Mouse (Mus musculus) liver, embryonic 11.5 days (tissue): ENCODE results near the gene Fxr1. TPM values are rescaled to one million over a fixed set of nuclear protein-coding genes. Genes with fewer than 3 reads are reported as not detected.
"Not testable (repeated sequence)": the region's sequence is repeated elsewhere in the genome, so short reads cannot be mapped to it uniquely, and the experiment has no call there.

Experiments
- ATAC-seq: fragments of 200-750 bp; cut with Nextera tagmentation; replicated peaks from 2 replicates; pipeline ENCODE4 v1.8.0; 2017; ENCODE audit warnings: moderate number of reproducible peaks, mild to moderate bottlenecking, moderate TSS enrichment, moderate library complexity; ENCODE audit not compliant: low FRiP score
- DNase-seq: peaks from one replicate; pipeline ENCODE4 v3.0.0-alpha.2; 2017; ENCODE audit warnings: low spot score
- H3K27ac ChIP-seq: fragments of 300-500 bp; sonication (generic); 2 replicates; pipeline ENCODE4 v1.5.1; 2014; ENCODE audit warnings: mild to moderate bottlenecking, low read depth, low read length, control low read depth
- H3K27me3 ChIP-seq: fragments of 300-500 bp; sonication (generic); replicated peaks from 2 replicates; pipeline ENCODE4 v1.6.1; 2014; ENCODE audit warnings: low read length, mixed read lengths; ENCODE audit not compliant: control insufficient read depth, insufficient read depth
- H3K36me3 ChIP-seq: fragments of 300-500 bp; sonication (generic); 2 replicates; pipeline ENCODE4 v1.6.1; 2014; ENCODE audit warnings: mild to moderate bottlenecking, low read length, moderate library complexity, mixed read lengths; ENCODE audit not compliant: control insufficient read depth, insufficient read depth
- H3K4me1 ChIP-seq: fragments of 300-500 bp; sonication (generic); replicated peaks from 2 replicates; pipeline ENCODE4 v1.6.1; 2014; ENCODE audit warnings: low read length, mixed read lengths; ENCODE audit not compliant: control insufficient read depth, insufficient read depth
- H3K4me2 ChIP-seq: fragments of 300-500 bp; sonication (generic); 2 replicates; pipeline ENCODE4 v1.6.1; 2014; ENCODE audit warnings: mild to moderate bottlenecking, control low read depth, moderate library complexity
- H3K4me3 ChIP-seq: fragments of 300-500 bp; sonication (generic); 2 replicates; pipeline ENCODE4 v1.5.1; 2014; ENCODE audit warnings: low read depth, low read length, control low read depth
- H3K9ac ChIP-seq: fragments of 300-500 bp; sonication (generic); 2 replicates; pipeline ENCODE4 v1.6.1; 2014; ENCODE audit warnings: low read depth, low read length, control low read depth
- H3K9me3 ChIP-seq: fragments of 300-500 bp; sonication (generic); 2 replicates; pipeline ENCODE4 v1.6.1; 2016; ENCODE audit warnings: low read length, inconsistent platforms, mixed read lengths; ENCODE audit not compliant: control insufficient read depth
- WGBS: fragments of 180-500 bp; shearing (Covaris S2); extraction: QIAGEN DNeasy Blood & Tissue Kit; methylation state at CpG from one replicate; pipeline ENCODE4 v1.1.7; 2014; 5-methylcytosine and 5-hydroxymethylcytosine counted together
- polyA plus RNA-seq: library from polyadenylated mRNA; unstranded; fragments of >200 nt; fragmentation: Nextera tagmentation; extraction: Ambion mirVana; gene quantifications from 2 replicates; pipeline ENCODE4 v1.2.1, GENCODE M21; 2014

Fxr1 gene
- polyA plus RNA-seq, 1 experiment from 2014 or later: 67.9 TPM

- no peaks in the 10 kb centered on the region for H3K27me3 ChIP-seq
- H3K4me2 ChIP-seq: no peak overlapping the region
- no peak overlapping the region for H3K9ac ChIP-seq
- ATAC-seq (no peak), DNase-seq (no peak)
- H3K27ac ChIP-seq: no peak overlapping the region
- WGBS: 75% methylated on average over 3 of the region's 3 CpGs
- peaks cover 7% of the 10 kb centered on the region for H3K4me1 ChIP-seq
- no peak overlapping the region for H3K4me3 ChIP-seq
- H3K9me3 ChIP-seq: no peaks in the 10 kb centered on the region
- H3K36me3 ChIP-seq: no peaks in the 10 kb centered on the region
Observed at GRCm38 (mm10) chr3:34033720-34034364, 14.1 kb downstream of the Fxr1 start.

GRCm38 (mm10) chr3:34034803-34035202 lies 15.1 kb downstream of the Fxr1 start:
- H3K4me3 ChIP-seq: no peak overlapping the region
- WGBS: 70% methylated on average over 1 of the region's 1 CpGs
- H3K4me1 ChIP-seq: peaks cover 7% of the 10 kb centered on the region
- no peaks in the 10 kb centered on the region for H3K27me3 ChIP-seq
- no peak for ATAC-seq
- H3K27ac ChIP-seq: no peak overlapping the region
- H3K9me3 ChIP-seq: no peaks in the 10 kb centered on the region
- no peak overlapping the region for H3K9ac ChIP-seq
- DNase-seq: no peak
- no peak overlapping the region for H3K4me2 ChIP-seq
- no peaks in the 10 kb centered on the region for H3K36me3 ChIP-seq

DNA sequence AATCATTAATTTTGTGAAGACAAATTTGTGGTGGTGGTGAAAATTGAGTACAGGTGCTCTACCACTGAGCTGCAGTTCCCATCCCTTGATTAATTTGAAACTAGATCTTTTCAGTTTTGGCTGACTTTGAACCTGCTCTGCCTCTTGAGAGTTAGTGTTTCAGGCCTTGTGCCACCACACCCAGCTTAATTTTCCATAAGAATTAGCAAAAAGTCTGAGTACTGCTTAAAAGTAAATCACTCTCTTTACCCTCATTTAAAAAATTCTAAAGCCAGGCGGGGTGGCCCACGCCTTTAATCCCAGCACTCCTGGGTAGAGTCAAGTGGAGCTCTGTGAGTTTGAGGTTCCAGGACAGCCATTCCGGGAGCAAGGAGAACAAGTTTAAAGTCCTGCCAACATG lies 16.0 kb downstream of the Fxr1 start:
- no peak overlapping the region for H3K9ac ChIP-seq

GRCm38 (mm10) chr3:34041990-34042389 lies 22.2 kb downstream of the Fxr1 start:
- Histone ChIP-seq H3K27ac (no peak overlapping the region), H3K4me1 (no peaks in the 10 kb centered on the region), H3K4me2 (no peak overlapping the region), H3K9ac (no peak overlapping the region), H3K36me3 (peaks cover 10% of the 10 kb centered on the region), H3K9me3 (no peaks in the 10 kb centered on the region), H3K4me3 (no peak overlapping the region), H3K27me3 (no peaks in the 10 kb centered on the region)
- ATAC-seq (no peak), DNase-seq (no peak)
- WGBS: 92% methylated on average over 4 of the region's 4 CpGs

More for the DNA sequence above, 16.0 kb downstream of the Fxr1 start:
- Histone ChIP-seq H3K4me3 (no peak overlapping the region), H3K4me1 (peaks cover 4% of the 10 kb centered on the region), H3K36me3 (no peaks in the 10 kb centered on the region), H3K27me3 (no peaks in the 10 kb centered on the region), H3K9me3 (no peaks in the 10 kb centered on the region), H3K4me2 (no peak overlapping the region), H3K27ac (no peak overlapping the region)
- WGBS: 87% methylated on average over 3 of the region's 3 CpGs
- ATAC-seq: no peak
- no peak for DNase-seq

DNA sequence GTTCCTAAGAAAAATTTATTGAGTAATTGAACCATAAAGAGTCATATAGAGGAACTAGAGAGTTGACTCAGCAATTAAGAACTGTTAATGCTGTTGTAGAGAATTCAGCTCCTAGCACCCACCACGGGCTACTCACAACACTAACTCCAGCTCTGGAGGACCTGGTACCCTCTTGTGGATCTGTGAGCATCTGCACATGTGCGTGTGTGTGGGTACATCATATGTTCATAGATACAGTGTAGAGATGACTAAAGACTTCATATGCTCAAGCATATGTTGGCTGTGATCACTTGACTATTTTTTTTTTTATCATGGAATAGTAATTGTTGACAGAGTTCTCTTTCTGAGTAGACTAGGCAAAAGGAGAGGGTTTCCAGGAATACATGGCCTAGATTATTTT lies 42.6 kb downstream of the Fxr1 start:
- WGBS: 91% methylated on average over 2 of the region's 2 CpGs
- no peaks in the 10 kb centered on the region for H3K9me3 ChIP-seq
- no peaks in the 10 kb centered on the region for H3K4me1 ChIP-seq
- ATAC-seq (no peak), DNase-seq (no peak)
- no peak overlapping the region for H3K4me3 ChIP-seq
- no peak overlapping the region for H3K27ac ChIP-seq
- no peaks in the 10 kb centered on the region for H3K27me3 ChIP-seq
- H3K9ac ChIP-seq: no peak overlapping the region
- no peak overlapping the region for H3K4me2 ChIP-seq
- peaks cover 15% of the 10 kb centered on the region for H3K36me3 ChIP-seq

GRCm38 (mm10) chr3:34068943-34069342 lies 49.2 kb downstream of the Fxr1 start:
- not testable (repeated sequence) for H3K27me3 ChIP-seq, H3K9me3 ChIP-seq, H3K4me3 ChIP-seq, H3K9ac ChIP-seq, H3K4me2 ChIP-seq, DNase-seq, H3K4me1 ChIP-seq, H3K27ac ChIP-seq, ATAC-seq
- 96% methylated on average over 7 of the region's 7 CpGs for WGBS
- H3K36me3 ChIP-seq: peaks cover 12% of the 10 kb centered on the region; the same call in 1 of the 2 replicates

DNA sequence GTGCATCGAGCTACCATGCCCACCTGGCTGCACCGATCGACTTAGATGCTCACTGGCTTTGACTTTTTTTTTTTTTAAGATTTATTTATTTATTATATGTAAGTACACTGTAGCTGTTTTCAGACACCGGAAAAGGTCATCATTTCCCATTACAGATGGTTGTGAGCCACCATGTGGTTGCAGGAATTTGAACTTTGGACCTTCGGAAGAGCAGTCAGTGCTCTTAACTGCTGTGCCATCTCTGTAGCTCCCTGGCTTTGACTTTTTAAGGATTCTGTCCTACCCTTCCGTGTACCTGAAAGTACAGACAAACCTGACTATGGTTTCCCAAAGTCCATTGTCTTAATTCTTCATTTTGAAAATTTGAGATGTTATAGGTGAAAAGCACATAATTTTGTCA lies 53.0 kb downstream of the Fxr1 start:
- Histone ChIP-seq H3K9ac (no peak overlapping the region), H3K4me2 (no peak overlapping the region), H3K4me3 (no peak overlapping the region), H3K27ac (no peak overlapping the region), H3K4me1 (no peaks in the 10 kb centered on the region), H3K27me3 (no peaks in the 10 kb centered on the region), H3K9me3 (no peaks in the 10 kb centered on the region), H3K36me3 (peaks cover 14% of the 10 kb centered on the region; the same call in 1 of the 2 replicates)
- WGBS: 92% methylated on average over 6 of the region's 6 CpGs
- ATAC-seq (no peak), DNase-seq (no peak)

DNA sequence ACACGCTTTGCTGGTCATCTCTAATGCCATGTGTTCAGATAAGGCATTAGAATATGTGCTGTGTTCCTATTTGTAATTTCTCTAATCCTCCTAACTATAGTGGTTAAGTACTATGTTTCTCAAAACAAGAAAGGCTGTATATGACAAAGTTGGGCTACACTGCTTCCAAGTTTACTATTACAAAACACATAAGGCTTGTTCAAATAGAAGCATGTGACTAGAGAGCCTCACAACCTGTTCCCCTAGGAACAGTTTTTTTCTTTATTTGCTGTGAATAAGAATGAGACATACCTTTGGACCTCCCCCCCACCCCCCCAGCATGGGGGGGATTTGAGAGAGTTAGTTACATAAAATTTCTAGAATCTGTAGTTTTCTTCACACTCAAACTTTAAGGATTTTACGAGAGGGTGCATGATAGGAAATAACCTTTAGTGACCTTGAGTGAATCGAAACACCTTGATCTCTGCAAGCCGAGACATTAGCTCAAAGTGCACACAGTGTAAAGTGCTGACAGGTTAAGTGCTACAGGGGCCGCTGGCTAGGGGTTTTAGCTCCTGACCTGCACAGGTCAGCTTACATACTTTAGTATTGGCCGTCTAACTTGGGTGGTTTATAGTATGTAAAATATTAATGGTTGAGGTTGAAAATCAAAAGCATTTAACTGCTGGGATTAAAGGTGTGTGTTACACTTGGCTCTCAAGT lies 56.5 kb downstream of the Fxr1 start:
- H3K27ac ChIP-seq: no peak overlapping the region
- 76% methylated on average over 6 of the region's 6 CpGs for WGBS

More for the DNA sequence above, 56.5 kb downstream of the Fxr1 start:
- DNase-seq (no peak), ATAC-seq (no peak)
- Histone ChIP-seq H3K27me3 (no peaks in the 10 kb centered on the region), H3K4me3 (no peak overlapping the region), H3K36me3 (peaks cover 14% of the 10 kb centered on the region; the same call in 1 of the 2 replicates), H3K4me1 (peaks cover 11% of the 10 kb centered on the region), H3K9me3 (no peaks in the 10 kb centered on the region), H3K4me2 (no peak overlapping the region), H3K9ac (no peak overlapping the region)
